Comparison of ENCODE assay signal across 17 mouse cellular contexts in genomic region chr7:98806961-98807360, GRCm38 (mm10). TPM values are rescaled to one million over a fixed set of nuclear protein-coding genes. Genes with fewer than 3 reads are reported as not detected.
"Had no signal": no experiment of that assay in that cellular context is flagged by ENCODE, and none has a peak within 500 bp of the region (broad histone marks: within the 10 kb centered on the region; RNA-seq: fewer than 3 reads in every experiment).

No protein-coding gene starts in this region.

- H3K9ac ChIP-seq: lung, embryonic 15.5 days; midbrain, embryonic 13.5 days; midbrain, embryonic 15.5 days; neural tube, embryonic 12.5 days; stomach, embryonic 15.5 days had no signal

- H3K36me3 ChIP-seq: lung, embryonic 15.5 days; midbrain, embryonic 13.5 days; midbrain, embryonic 15.5 days; neural tube, embryonic 12.5 days; stomach, embryonic 15.5 days had no signal

- H3K4me2 ChIP-seq: lung, embryonic 15.5 days; midbrain, embryonic 11.5 days; midbrain, embryonic 13.5 days; midbrain, embryonic 15.5 days; neural tube, embryonic 12.5 days; stomach, embryonic 15.5 days had no signal

- H3K27ac ChIP-seq: lung, embryonic 15.5 days; macrophage; midbrain, embryonic 13.5 days; midbrain, embryonic 15.5 days; neural tube, embryonic 12.5 days; stomach, embryonic 15.5 days; stomach, postnatal 0 days had no signal

- H3K27me3 ChIP-seq: lung, embryonic 15.5 days; midbrain, embryonic 15.5 days; neural tube, embryonic 12.5 days; stomach, embryonic 15.5 days had no signal

- H3K9me3 ChIP-seq: lung, embryonic 15.5 days; midbrain, embryonic 13.5 days; midbrain, embryonic 15.5 days; neural tube, embryonic 12.5 days; stomach, embryonic 15.5 days had no signal

- H3K4me1 ChIP-seq: midbrain, embryonic 15.5 days had no signal

- ATAC-seq: lung, postnatal 0 days; midbrain, embryonic 13.5 days; midbrain, embryonic 15.5 days had no signal

- DNase-seq: lung, postnatal 14 days; lung, postnatal 36 days; right cerebral cortex, postnatal 14 days; thymus, adult 2 months; thymus, postnatal 25 days; thymus, postnatal 4 days had no signal

- H3K4me3 ChIP-seq: lung, embryonic 15.5 days; megakaryocyte, embryonic 14.5 days; midbrain, embryonic 13.5 days; midbrain, embryonic 15.5 days; neural tube, embryonic 12.5 days; stomach, embryonic 15.5 days had no signal

RNA-seq across cellular contexts. Expression of gene Wnt11, which starts 28.0 kb away (rescaled TPM):
- total RNA-seq: megakaryocyte progenitor cell, adult 5-6 weeks had no signal
- polyA plus RNA-seq: macrophage had no signal
